Mouse (Mus musculus): ENCODE measurements at regions not wholly inside any gene's neighbourhood (a gene's known extent, or its start where the extent isn't known, plus 50 kb on each side); places are given as distances from the start of the nearest gene placed in this dataset.

GRCm38 (mm10) chr17:15269056-15269612, 107.5 kb downstream of the Dll1 start:
- no peak for ATAC-seq
- Histone ChIP-seq H3K27me3 (replicated peaks; ENCODE audit: control insufficient read depth, insufficient read depth, low read length) (no peaks in the 10 kb centered on the region), H3K4me2 (replicated peaks; ENCODE audit: low read depth) (no peak overlapping the region), H3K36me3 (ENCODE audit: control insufficient read depth, insufficient read depth) (no peaks in the 10 kb centered on the region), H3K9me3 (ENCODE audit: control insufficient read depth) (no peaks in the 10 kb centered on the region), H3K4me3 (ENCODE audit: low read depth, low read length) (no peak overlapping the region), H3K27ac (ENCODE audit: low read depth, low read length) (peak overlapping the region; percentile 21; the same call in 1 of the 2 replicates), H3K4me1 (replicated peaks; ENCODE audit: control insufficient read depth, insufficient read depth, low read length) (no peaks in the 10 kb centered on the region; the same call in 1 of the 2 replicates), H3K9ac (ENCODE audit: low read depth, low read length) (no peak overlapping the region)
- no peak for TF ChIP-seq CTCF (IDR thresholded peaks at IDR 0.05; ENCODE audit: low read depth)
- 56% methylated on average over 8 of the region's 8 CpGs for WGBS

GRCm38 (mm10) chr17:15267721-15268120, 109.0 kb downstream of the Dll1 start:
- ATAC-seq = no peak
- H3K4me2 ChIP-seq (replicated peaks; ENCODE audit: low read depth) = no peak overlapping the region
- WGBS = 75% methylated on average over 7 of the region's 7 CpGs

DNA sequence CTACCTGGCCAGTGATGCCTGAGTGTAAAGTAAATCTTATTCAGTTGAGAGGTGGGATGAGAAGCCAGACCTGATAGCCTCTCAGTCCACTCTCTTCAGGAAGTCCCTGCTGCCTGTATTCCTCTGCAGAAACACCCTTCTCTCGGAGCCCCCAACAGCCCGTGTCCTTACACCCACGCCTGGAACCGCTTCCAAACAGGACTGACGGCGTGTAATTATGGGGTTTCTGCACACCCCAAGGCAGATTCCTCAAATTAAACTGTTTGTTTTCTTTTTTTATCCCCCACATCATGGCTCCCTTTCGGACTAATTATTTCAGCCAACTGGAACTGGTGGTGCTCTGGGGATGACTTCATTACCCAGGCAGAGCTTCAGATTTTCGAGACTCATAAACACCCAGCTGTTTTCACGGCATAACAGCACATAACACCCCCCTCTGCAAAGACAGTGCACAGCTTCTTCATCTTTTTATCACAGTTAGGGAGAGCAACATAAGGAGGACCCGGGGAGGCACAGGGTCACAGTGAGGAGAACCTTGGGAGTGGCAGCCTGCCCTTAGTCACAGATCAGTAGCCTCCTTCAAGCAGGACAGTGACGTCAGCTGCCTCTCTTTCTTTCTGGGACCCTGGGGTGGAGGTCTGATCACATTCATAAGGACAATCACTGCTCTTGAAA, 117.1 kb downstream of the Dll1 start:
- no peak overlapping the region for H3K4me3 ChIP-seq (ENCODE audit: low read depth, low read length)
- no peak for ATAC-seq
- no peak overlapping the region for H3K9ac ChIP-seq (ENCODE audit: low read depth, low read length)
- WGBS = 65% methylated on average over 11 of the region's 11 CpGs
- no peaks in the 10 kb centered on the region for H3K27me3 ChIP-seq (replicated peaks; ENCODE audit: control insufficient read depth, insufficient read depth, low read length)
- no peak for TF ChIP-seq CTCF (IDR thresholded peaks at IDR 0.05; ENCODE audit: low read depth)
- H3K27ac ChIP-seq (ENCODE audit: low read depth, low read length) = no peak overlapping the region
- H3K9me3 ChIP-seq (ENCODE audit: control insufficient read depth) = no peaks in the 10 kb centered on the region
- H3K36me3 ChIP-seq (ENCODE audit: control insufficient read depth, insufficient read depth) = no peaks in the 10 kb centered on the region
- no peaks in the 10 kb centered on the region for H3K4me1 ChIP-seq (replicated peaks; ENCODE audit: control insufficient read depth, insufficient read depth, low read length)
- H3K4me2 ChIP-seq (replicated peaks; ENCODE audit: low read depth) = no peak overlapping the region

More at GRCm38 (mm10) chr17:15267721-15268120, 109.0 kb downstream of the Dll1 start:
- H3K9me3 ChIP-seq (ENCODE audit: control insufficient read depth) = no peaks in the 10 kb centered on the region
- H3K4me1 ChIP-seq (replicated peaks; ENCODE audit: control insufficient read depth, insufficient read depth, low read length) = no peaks in the 10 kb centered on the region; the same call in 1 of the 2 replicates
- H3K36me3 ChIP-seq (ENCODE audit: control insufficient read depth, insufficient read depth) = no peaks in the 10 kb centered on the region
- no peak for TF ChIP-seq CTCF (IDR thresholded peaks at IDR 0.05; ENCODE audit: low read depth)
- no peak overlapping the region for H3K4me3 ChIP-seq (ENCODE audit: low read depth, low read length)
- no peak overlapping the region for H3K27ac ChIP-seq (ENCODE audit: low read depth, low read length)
- no peaks in the 10 kb centered on the region for H3K27me3 ChIP-seq (replicated peaks; ENCODE audit: control insufficient read depth, insufficient read depth, low read length)
- H3K9ac ChIP-seq (ENCODE audit: low read depth, low read length) = no peak overlapping the region

DNA sequence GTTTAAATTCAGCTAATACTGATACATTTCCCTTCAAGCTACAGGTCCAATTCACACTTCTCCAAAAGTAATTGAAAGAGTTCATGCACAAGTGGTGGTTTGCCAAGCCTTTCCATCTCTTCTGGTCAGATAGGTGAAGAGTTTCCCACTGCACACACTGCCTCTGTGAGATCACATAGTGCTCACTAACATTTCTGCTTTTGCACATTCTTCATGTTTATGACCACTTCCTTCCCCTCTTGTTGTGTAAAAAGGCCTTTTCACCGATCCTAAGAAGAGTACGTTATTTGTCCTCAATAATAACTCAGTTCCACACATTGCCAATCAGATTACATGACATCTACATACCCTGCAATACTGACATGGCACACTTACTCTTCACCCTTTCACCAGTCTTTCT, 120.8 kb downstream of the Dll1 start:
- H3K4me2 ChIP-seq (replicated peaks; ENCODE audit: low read depth) = no peak overlapping the region
- H3K27ac ChIP-seq (ENCODE audit: low read depth, low read length) = no peak overlapping the region
- no peak overlapping the region for H3K4me3 ChIP-seq (ENCODE audit: low read depth, low read length)
- no peaks in the 10 kb centered on the region for H3K36me3 ChIP-seq (ENCODE audit: control insufficient read depth, insufficient read depth)
- H3K27me3 ChIP-seq (replicated peaks; ENCODE audit: control insufficient read depth, insufficient read depth, low read length) = no peaks in the 10 kb centered on the region
- no peaks in the 10 kb centered on the region for H3K9me3 ChIP-seq (ENCODE audit: control insufficient read depth)
- no peak for ATAC-seq
- WGBS = 76% methylated on average over 2 of the region's 2 CpGs
- TF ChIP-seq CTCF (IDR thresholded peaks at IDR 0.05; ENCODE audit: low read depth) = no peak
- H3K4me1 ChIP-seq (replicated peaks; ENCODE audit: control insufficient read depth, insufficient read depth, low read length) = no peaks in the 10 kb centered on the region
- no peak overlapping the region for H3K9ac ChIP-seq (ENCODE audit: low read depth, low read length)

DNA sequence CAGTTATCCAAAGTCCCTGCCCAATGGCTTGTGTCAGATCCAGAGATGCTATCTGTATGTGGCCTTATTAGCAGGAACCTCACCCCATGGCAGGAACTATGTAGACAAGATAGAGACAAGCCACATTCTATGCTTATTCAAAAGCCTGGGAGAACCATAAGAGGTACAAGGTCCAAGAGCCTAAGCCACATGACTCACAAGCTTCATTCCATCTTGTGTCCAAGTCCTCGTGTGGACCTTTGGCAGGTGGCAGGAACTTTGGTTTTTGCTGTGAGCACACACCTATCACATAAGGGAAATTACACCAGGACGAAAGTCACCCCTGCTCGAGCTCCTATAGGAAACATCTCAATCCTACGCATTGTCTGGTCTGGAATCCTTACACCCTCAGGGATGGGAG, 122.9 kb downstream of the Dll1 start:
- ATAC-seq = peak; percentile 69
- no peak overlapping the region for H3K4me2 ChIP-seq (replicated peaks; ENCODE audit: low read depth)
- H3K9me3 ChIP-seq (ENCODE audit: control insufficient read depth) = no peaks in the 10 kb centered on the region
- H3K4me1 ChIP-seq (replicated peaks; ENCODE audit: control insufficient read depth, insufficient read depth, low read length) = no peaks in the 10 kb centered on the region
- no peak overlapping the region for H3K4me3 ChIP-seq (ENCODE audit: low read depth, low read length)
- no peak overlapping the region for H3K27ac ChIP-seq (ENCODE audit: low read depth, low read length)
- no peaks in the 10 kb centered on the region for H3K27me3 ChIP-seq (replicated peaks; ENCODE audit: control insufficient read depth, insufficient read depth, low read length)
- no peak for TF ChIP-seq CTCF (IDR thresholded peaks at IDR 0.05; ENCODE audit: low read depth)
- WGBS = 65% methylated on average over 4 of the region's 4 CpGs
- H3K9ac ChIP-seq (ENCODE audit: low read depth, low read length) = no peak overlapping the region
- no peaks in the 10 kb centered on the region for H3K36me3 ChIP-seq (ENCODE audit: control insufficient read depth, insufficient read depth)

GRCm38 (mm10) chr17:15253271-15253670, 123.4 kb downstream of the Dll1 start:
- WGBS = 90% methylated on average over 1 of the region's 1 CpGs
- Histone ChIP-seq H3K9ac (ENCODE audit: low read depth, low read length) (no peak overlapping the region), H3K4me3 (ENCODE audit: low read depth, low read length) (no peak overlapping the region), H3K4me1 (replicated peaks; ENCODE audit: control insufficient read depth, insufficient read depth, low read length) (no peaks in the 10 kb centered on the region), H3K27ac (ENCODE audit: low read depth, low read length) (no peak overlapping the region), H3K36me3 (ENCODE audit: control insufficient read depth, insufficient read depth) (no peaks in the 10 kb centered on the region), H3K27me3 (replicated peaks; ENCODE audit: control insufficient read depth, insufficient read depth, low read length) (no peaks in the 10 kb centered on the region), H3K9me3 (ENCODE audit: control insufficient read depth) (no peaks in the 10 kb centered on the region), H3K4me2 (replicated peaks; ENCODE audit: low read depth) (no peak overlapping the region)
- no peak for ATAC-seq
- TF ChIP-seq CTCF (IDR thresholded peaks at IDR 0.05; ENCODE audit: low read depth) = no peak
